Mouse (Mus musculus): ENCODE measurements at regions not wholly inside any gene's neighbourhood (a gene's known extent, or its start where the extent isn't known, plus 50 kb on each side); places are given as distances from the start of the nearest gene placed in this dataset.

GRCm38 (mm10) chr10:99460847-99461445 is 197.9 kb downstream of the Dusp6 start:
- peak; percentile 25 to 64 for DNase-seq (ENCODE audit: low spot score in 2 of 2)

GRCm38 (mm10) chr10:99461446-99461966 is 198.5 kb downstream of the Dusp6 start:
- DNase-seq (ENCODE audit: low spot score in 2 of 2): peak in 1 of 2 experiments; percentile 58

GRCm38 (mm10) chr10:99466695-99467094 is 203.7 kb downstream of the Dusp6 start:
- no peak for DNase-seq (ENCODE audit: low spot score in 2 of 2)

GRCm38 (mm10) chr10:99467319-99467842 is 204.3 kb downstream of the Dusp6 start:
- DNase-seq (ENCODE audit: low spot score in 2 of 2): no peak

- DNase-seq (ENCODE audit: low spot score in 2 of 2): no peak
These were observed 205.9 kb downstream of the Dusp6 start for GRCm38 (mm10) chr10:99468971-99469370.

GRCm38 (mm10) chr10:99471832-99472497 is 208.9 kb downstream of the Dusp6 start:
- DNase-seq (ENCODE audit: low spot score in 2 of 2): no peak

- DNase-seq (ENCODE audit: low spot score in 2 of 2): no peak
These were observed 209.8 kb downstream of the Dusp6 start for GRCm38 (mm10) chr10:99472806-99473205.

GRCm38 (mm10) chr10:99473758-99474157 is 210.7 kb downstream of the Dusp6 start:
- no peak for DNase-seq (ENCODE audit: low spot score in 2 of 2)

GRCm38 (mm10) chr10:99474546-99474945 is 211.5 kb downstream of the Dusp6 start:
- no peak for DNase-seq (ENCODE audit: low spot score in 2 of 2)

GRCm38 (mm10) chr10:99476214-99476613 is 213.2 kb downstream of the Dusp6 start:
- DNase-seq (ENCODE audit: low spot score in 2 of 2): no peak

- no peak for DNase-seq (ENCODE audit: low spot score in 2 of 2)
These were observed 213.7 kb downstream of the Dusp6 start for GRCm38 (mm10) chr10:99476776-99477175.

- no peak for DNase-seq (ENCODE audit: low spot score in 2 of 2)
These were observed 217.5 kb downstream of the Dusp6 start for GRCm38 (mm10) chr10:99480573-99480972.

- no peak for DNase-seq (ENCODE audit: low spot score in 2 of 2)
These were observed 219.0 kb downstream of the Dusp6 start for GRCm38 (mm10) chr10:99482009-99482408.

GRCm38 (mm10) chr10:99488195-99489080 is 225.4 kb downstream of the Dusp6 start:
- DNase-seq (ENCODE audit: low spot score in 2 of 2): no peak

GRCm38 (mm10) chr10:99511514-99512237 is 247.8 kb downstream of the Csl start:
- no peak for DNase-seq (ENCODE audit: low spot score in 2 of 2)

GRCm38 (mm10) chr10:99517944-99518343 is 241.5 kb downstream of the Csl start:
- no peak for DNase-seq (ENCODE audit: low spot score in 2 of 2)

- DNase-seq (ENCODE audit: low spot score in 2 of 2): no peak
These were observed 240.0 kb downstream of the Csl start for GRCm38 (mm10) chr10:99519479-99519878.

GRCm38 (mm10) chr10:99523817-99524216 is 235.6 kb downstream of the Csl start:
- no peak for DNase-seq (ENCODE audit: low spot score in 2 of 2)

- no peak for DNase-seq (ENCODE audit: low spot score in 2 of 2)
These were observed 234.9 kb downstream of the Csl start for GRCm38 (mm10) chr10:99524273-99525212.

- DNase-seq (ENCODE audit: low spot score in 2 of 2): no peak
These were observed 233.3 kb downstream of the Csl start for GRCm38 (mm10) chr10:99526148-99526547.

Data from natural killer cell, adult 2 months (primary cell).